Mouse (Mus musculus) Muller cell, postnatal 12 days (primary cell): ENCODE data around the gene Sbf2.
"Not testable (repeated sequence)": the region's sequence is repeated elsewhere in the genome, so short reads cannot be mapped to it uniquely, and the experiment has no call there.

Experiments
- DNase-seq: peaks from one replicate; pipeline ENCODE4 v3.0.0-alpha.2; 2015; ENCODE audit errors: inconsistent ontology term

Gene Sbf2

GRCm38 (mm10) chr7:110388889-110389288 is 225.8 kb downstream of the Sbf2 start:
- not testable (repeated sequence) for DNase-seq

GRCm38 (mm10) chr7:110387565-110387964 is 227.2 kb downstream of the Sbf2 start:
- no peak for DNase-seq

- no peak for DNase-seq
Measured at GRCm38 (mm10) chr7:110385482-110385881, 229.2 kb downstream of the Sbf2 start.

DNA sequence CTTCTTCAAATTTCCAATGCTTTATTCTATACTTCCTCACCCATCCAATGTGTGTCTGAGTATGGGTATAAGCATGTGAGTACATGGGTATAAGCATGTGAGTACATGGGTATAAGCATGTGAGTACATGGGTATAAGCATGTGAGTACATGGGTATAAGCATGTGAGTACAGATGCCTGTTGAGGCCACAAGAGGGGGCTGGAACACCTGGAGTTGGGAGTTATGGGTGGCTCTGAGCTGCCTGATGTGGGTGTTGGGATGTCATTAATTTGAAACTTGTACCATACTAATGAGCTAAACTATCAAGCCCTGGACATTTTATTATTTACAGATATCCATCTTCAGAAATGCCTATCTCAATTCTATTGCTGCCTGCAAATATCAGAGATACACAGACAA is 230.4 kb downstream of the Sbf2 start:
- no peak for DNase-seq

GRCm38 (mm10) chr7:110381625-110382024 is 233.1 kb downstream of the Sbf2 start:
- no peak for DNase-seq

GRCm38 (mm10) chr7:110379335-110379914 is 235.3 kb downstream of the Sbf2 start:
- no peak for DNase-seq

DNA sequence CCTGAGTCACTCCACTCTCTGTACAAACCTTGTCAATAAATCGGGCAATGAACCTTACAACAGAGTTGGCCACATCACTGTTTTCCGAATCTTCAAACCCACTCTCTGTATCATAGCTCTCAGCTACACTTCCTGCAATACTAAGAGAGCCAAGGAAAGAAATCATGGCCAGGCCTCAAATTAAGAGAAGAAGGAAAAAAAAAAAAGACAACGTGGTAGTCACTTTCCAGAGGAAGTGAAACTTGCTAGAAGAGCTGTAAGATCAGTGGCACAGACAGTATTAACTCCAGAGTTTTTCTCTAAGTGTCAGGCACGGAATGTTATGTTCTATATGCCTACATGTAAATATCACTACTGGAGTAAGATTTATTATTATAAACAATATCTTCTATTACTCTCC is 242.2 kb downstream of the Sbf2 start:
- DNase-seq: no peak

DNA sequence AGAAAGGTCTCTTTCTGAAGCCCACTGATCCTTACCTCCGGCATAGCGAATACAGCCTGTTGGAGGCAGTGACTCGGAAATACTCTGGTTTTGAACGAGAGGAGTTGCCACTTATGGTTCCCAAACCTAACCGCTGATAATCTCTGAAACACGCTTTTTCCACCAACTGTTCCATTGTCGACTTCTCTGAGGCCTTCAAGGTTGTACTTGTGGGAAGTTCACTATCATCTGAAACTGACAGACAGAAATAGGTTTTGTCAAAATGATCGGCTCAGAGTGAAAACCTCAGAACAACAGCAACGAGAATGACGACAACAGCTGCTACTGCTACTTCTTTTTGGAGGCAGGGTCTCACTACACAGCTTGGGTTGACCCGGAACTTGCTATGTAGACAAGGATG is 252.7 kb downstream of the Sbf2 start:
- DNase-seq: no peak

- DNase-seq: no peak
Measured at GRCm38 (mm10) chr7:110361516-110361915, 253.2 kb downstream of the Sbf2 start.

- no peak for DNase-seq
Measured at GRCm38 (mm10) chr7:110359391-110359790, 255.3 kb downstream of the Sbf2 start.

DNA sequence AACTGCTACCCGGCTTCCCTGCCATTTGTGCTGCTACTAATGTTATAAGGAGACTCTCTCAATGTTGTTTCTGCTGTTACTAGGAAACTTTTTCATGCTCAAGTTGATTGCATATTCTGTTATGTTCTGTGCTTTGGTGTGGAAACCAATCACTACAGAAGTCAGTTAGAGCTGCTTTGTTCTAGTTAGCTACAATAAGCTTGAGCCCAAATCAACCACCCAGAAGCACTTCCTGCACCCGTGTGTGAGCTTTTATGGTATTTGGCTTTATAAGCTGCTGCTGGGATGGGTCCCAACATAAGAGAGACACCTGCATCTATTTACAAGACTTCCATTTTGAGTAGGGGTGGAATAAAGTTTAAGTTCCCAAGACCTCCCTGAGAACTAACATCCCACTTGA is 260.8 kb downstream of the Sbf2 start:
- no peak for DNase-seq

GRCm38 (mm10) chr7:110347250-110347649 is 267.5 kb downstream of the Sbf2 start:
- no peak for DNase-seq

- peak; percentile 89 for DNase-seq
Measured at GRCm38 (mm10) chr7:110337601-110338000, 277.1 kb downstream of the Sbf2 start.

DNA sequence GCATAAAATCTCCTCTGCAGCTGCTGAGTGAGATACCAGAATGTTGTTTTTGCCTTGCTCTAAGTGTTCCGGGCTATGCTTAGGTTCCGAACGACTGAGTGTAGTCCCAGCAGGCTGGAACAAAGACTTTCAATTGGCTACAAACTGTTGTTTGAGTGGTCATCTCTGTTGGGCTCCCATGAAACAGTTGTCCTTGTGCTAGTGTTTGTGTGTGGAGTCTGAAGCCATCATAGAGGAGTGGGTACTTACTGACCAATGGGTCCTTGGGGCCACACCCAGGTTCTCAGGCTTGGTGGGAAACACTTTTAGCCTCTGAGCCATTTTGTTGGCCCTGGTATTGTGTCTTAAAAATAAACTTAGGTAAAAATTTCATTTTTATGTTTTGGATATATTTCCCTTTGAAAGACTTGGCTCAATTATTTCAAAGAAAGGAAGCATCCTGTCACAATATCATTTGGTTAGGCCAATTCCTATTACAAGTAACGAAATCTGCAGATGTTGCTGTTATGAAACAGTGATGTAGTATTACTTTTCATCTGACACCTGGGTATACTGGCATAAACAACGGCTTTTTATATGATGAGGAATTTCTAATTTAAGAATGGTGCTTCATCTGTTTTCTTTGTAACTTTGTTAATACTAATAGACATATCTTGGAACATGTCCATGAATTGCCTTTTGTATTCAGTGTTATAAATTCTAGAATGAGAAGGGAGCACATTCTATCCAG is 289.2 kb downstream of the Sbf2 start:
- peak; percentile 75 for DNase-seq

DNA sequence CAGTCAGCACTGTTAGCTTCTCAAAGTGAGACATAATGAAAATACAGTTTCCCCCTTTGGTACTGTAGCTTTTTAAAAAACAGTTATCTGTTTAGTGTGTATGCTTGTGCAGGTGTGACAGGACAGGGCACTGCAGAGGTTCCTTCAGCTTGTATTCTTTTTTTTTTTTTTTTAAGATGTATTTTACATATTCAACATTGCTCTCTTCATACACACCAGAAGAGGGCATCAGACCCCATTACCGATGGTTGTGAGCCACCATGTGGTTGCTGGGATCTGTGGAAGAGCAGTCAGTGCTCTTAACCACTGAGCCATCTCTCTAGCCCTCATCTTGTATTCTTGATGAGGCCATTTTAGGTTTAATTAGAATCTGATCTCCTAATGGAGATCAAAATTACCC is 289.9 kb downstream of the Sbf2 start:
- DNase-seq: no peak

DNA sequence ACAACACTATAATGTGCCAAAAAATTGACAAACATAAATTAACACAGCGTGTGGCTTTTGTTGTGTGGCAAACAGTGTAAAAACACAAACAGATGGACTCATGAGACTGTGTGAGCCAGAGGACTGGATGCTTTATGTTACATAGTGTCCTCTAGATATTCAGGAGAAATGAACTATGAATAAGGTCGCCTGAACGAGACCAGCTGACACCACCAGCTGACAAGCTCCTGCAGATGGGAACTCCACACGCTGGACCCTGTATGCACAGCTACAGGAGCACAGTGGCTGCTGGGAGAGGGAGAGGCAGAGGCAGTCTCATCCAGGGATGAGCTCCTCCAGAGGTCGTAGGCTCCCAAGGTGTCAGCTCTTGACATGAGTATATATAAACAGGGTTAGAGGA is 293.6 kb downstream of the Sbf2 start:
- DNase-seq: no peak

- DNase-seq: no peak
Measured at GRCm38 (mm10) chr7:110318971-110319519, 295.7 kb downstream of the Sbf2 start.

DNA sequence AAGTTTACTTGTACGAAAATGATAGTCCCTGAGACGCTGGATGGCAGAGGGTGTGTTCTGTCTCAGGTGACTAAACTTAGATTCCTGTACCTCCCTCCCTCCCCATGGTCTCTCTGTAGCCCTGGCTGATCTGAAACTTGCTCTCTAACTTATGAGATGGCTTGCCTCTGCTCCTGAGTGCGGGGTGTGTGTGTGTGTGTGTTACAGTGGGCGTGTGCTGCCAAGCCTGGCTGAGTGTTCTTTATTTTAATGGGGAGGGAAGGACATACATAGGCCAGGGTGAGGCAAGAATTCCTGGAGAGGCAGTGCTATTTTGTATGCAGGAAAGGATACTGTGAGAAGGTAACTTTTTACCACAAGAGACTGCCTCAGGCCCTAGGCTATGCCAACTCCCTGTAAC is 297.3 kb downstream of the Sbf2 start:
- no peak for DNase-seq

- no peak for DNase-seq
Measured at GRCm38 (mm10) chr7:110315352-110315751, 299.4 kb downstream of the Sbf2 start.

- DNase-seq: no peak
Measured at GRCm38 (mm10) chr7:110314401-110314890, 300.3 kb downstream of the Sbf2 start.

GRCm38 (mm10) chr7:110313392-110314055 is 301.2 kb downstream of the Sbf2 start:
- peak; percentile 81 for DNase-seq

DNA sequence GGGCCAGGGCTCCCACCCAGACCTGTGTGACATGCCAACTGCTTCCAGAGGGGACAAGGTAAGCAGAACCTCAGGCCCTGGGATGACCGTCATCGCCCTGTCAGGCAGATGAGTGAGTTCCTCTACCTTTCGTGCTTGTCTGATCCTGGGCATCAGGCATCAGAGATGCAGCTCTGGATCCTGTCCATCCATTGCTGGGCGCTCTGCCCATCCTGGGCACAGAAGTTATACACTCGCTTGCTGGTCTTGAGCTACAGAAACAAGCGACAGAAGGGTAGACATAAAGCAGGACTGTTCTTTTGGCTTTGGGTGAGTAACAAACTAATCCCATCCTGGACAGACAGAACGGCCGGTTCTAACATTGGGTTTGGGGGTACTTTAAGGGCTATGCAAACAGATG is 305.5 kb downstream of the Sbf2 start:
- DNase-seq: no peak

GRCm38 (mm10) chr7:110307741-110308140 is 307.0 kb downstream of the Sbf2 start:
- DNase-seq: no peak
